8 mouse cellular contexts compared by ENCODE assay signal in genomic region chr6:57534611-57535286, GRCm38 (mm10). TPM values are rescaled to one million over a fixed set of nuclear protein-coding genes. Genes with fewer than 3 reads are reported as not detected.
DNase-seq lines count a peak whose midpoint lies in the region; ATAC-seq lines count a peak whose summit lies in the region.

No protein-coding gene starts in this region.

- H3K27ac ChIP-seq in forebrain, embryonic 16.5 days (ENCODE audit: low read length): peak overlapping the region; percentile 80
- H3K27ac ChIP-seq in hindbrain, embryonic 12.5 days: peak overlapping the region; percentile 62

- intact Hi-C loops in left cerebral cortex, postnatal 14 days (cut with DNase I): no loop called here

- peak overlapping the region; percentile 87 for H3K4me2 ChIP-seq in forebrain, embryonic 16.5 days (ENCODE audit: low read length)
- peak overlapping the region; percentile 78 for H3K4me2 ChIP-seq in hindbrain, embryonic 12.5 days (replicated peaks)

- peak; percentile 39 for ATAC-seq in forebrain, embryonic 16.5 days
- peak; percentile 64 for ATAC-seq in hindbrain, embryonic 12.5 days (ENCODE audit: low FRiP score)

- H3K9ac ChIP-seq in forebrain, embryonic 16.5 days (replicated peaks; ENCODE audit: low read depth, low read length): peak overlapping the region; percentile 71
- peak overlapping the region; percentile 67 for H3K9ac ChIP-seq in hindbrain, embryonic 12.5 days

- H3K4me1 ChIP-seq in forebrain, embryonic 16.5 days (replicated peaks; ENCODE audit: control insufficient read depth, insufficient read depth, low read length): peaks cover 16% of the 10 kb centered on the region
- peaks cover 10% of the 10 kb centered on the region for H3K4me1 ChIP-seq in hindbrain, embryonic 12.5 days
- peaks cover 37% of the 10 kb centered on the region for H3K4me1 ChIP-seq in megakaryocyte, embryonic 14.5 days

- H3K36me3 ChIP-seq in forebrain, embryonic 16.5 days (ENCODE audit: control insufficient read depth, insufficient read depth): no peaks in the 10 kb centered on the region
- no peaks in the 10 kb centered on the region for H3K36me3 ChIP-seq in hindbrain, embryonic 12.5 days
- no peaks in the 10 kb centered on the region for H3K36me3 ChIP-seq in megakaryocyte, embryonic 14.5 days (replicated peaks; ENCODE audit: low read length)

- peak overlapping the region; percentile 57 for H3K4me3 ChIP-seq in forebrain, embryonic 16.5 days (replicated peaks; ENCODE audit: low read length)
- peak overlapping the region; percentile 56 for H3K4me3 ChIP-seq in hindbrain, embryonic 12.5 days
- H3K4me3 ChIP-seq in megakaryocyte, embryonic 14.5 days (replicated peaks): peak overlapping the region; percentile 93

- no peaks in the 10 kb centered on the region for H3K27me3 ChIP-seq in forebrain, embryonic 16.5 days (replicated peaks; ENCODE audit: control insufficient read depth, insufficient read depth, low read length)
- H3K27me3 ChIP-seq in hindbrain, embryonic 12.5 days: no peaks in the 10 kb centered on the region
- H3K27me3 ChIP-seq in megakaryocyte, embryonic 14.5 days (replicated peaks): no peaks in the 10 kb centered on the region

- WGBS in forebrain, embryonic 16.5 days: under 1% methylated on average over 31 of the region's 31 CpGs
- under 1% methylated on average over 31 of the region's 31 CpGs for WGBS in hindbrain, embryonic 12.5 days

- no peaks in the 10 kb centered on the region for H3K9me3 ChIP-seq in forebrain, embryonic 16.5 days (ENCODE audit: control insufficient read depth, low read length)
- H3K9me3 ChIP-seq in hindbrain, embryonic 12.5 days (replicated peaks): no peaks in the 10 kb centered on the region
- no peaks in the 10 kb centered on the region for H3K9me3 ChIP-seq in megakaryocyte, embryonic 14.5 days

- DNase-seq in R1 (ENCODE audit: low read depth, low spot score): peak; percentile 79
- DNase-seq in cerebellum, adult 11 months: peak; percentile 41
- DNase-seq in left cerebral cortex, postnatal 14 days (ENCODE audit: low spot score in 2 of 2): peak; percentile 30 to 38
- DNase-seq in right cerebral cortex, postnatal 25 days: peak; percentile 63
- DNase-seq in natural killer cell, adult 2 months (ENCODE audit: low spot score in 2 of 2): no peak

RNA-seq across cellular contexts. Expression of gene Ppm1k, which starts 0.5 kb away (rescaled TPM):
- polyA plus RNA-seq in forebrain, embryonic 16.5 days (2015; fragmentation: Nextera tagmentation; extraction: Ambion mirVana): 8.0 and 8.9 TPM in 2 replicates
- 7.3 and 7.4 TPM in 2 replicates for polyA plus RNA-seq in hindbrain, embryonic 12.5 days (2016; fragmentation: Nextera tagmentation; extraction: Ambion mirVana)
- total RNA-seq in left cerebral cortex, postnatal 14 days (2021): 10 to 100 TPM; 45.6 to 47.0 TPM
- 0.08 TPM in 1 of 2 replicates, not detected in the other for polyA plus RNA-seq in megakaryocyte, embryonic 14.5 days (2012; ENCODE audit: insufficient read depth, low replicate concordance)

RNA-seq across cellular contexts. Expression of gene Herc6, which starts 46.1 kb away (rescaled TPM):
- polyA plus RNA-seq in forebrain, embryonic 16.5 days (2015; fragmentation: Nextera tagmentation; extraction: Ambion mirVana): 1.1 and 1.2 TPM in 2 replicates
- 1.3 and 1.9 TPM in 2 replicates for polyA plus RNA-seq in hindbrain, embryonic 12.5 days (2016; fragmentation: Nextera tagmentation; extraction: Ambion mirVana)
- 1 to 10 TPM; 4.8 to 6.5 TPM for total RNA-seq in left cerebral cortex, postnatal 14 days (2021)
- polyA plus RNA-seq in megakaryocyte, embryonic 14.5 days (2012; ENCODE audit: insufficient read depth, low replicate concordance): 3.4 and 3.9 TPM in 2 replicates

Comparison
In these comparisons a context has a peak if more than half of its experiments do, and no peak if none do; other contexts are left out.
1. DNase-seq: peak in R1 (single experiment), cerebellum, adult 11 months (single experiment), left cerebral cortex, postnatal 14 days (2 of 2) and right cerebral cortex, postnatal 25 days (single experiment); none in natural killer cell, adult 2 months (0 of 2).
2. Peak in every context shown above with its lines, with median percentiles within 50 percentile points of each other: H3K4me3 ChIP-seq.